Mouse (Mus musculus) small intestine, adult 2 months (tissue): ENCODE measurements around the gene Tns3.

Experiments
- CTCF ChIP-seq: fragments of 200-500 bp; IDR thresholded peaks from 2 replicates; pipeline ENCODE4 v1.5.1; 2012; ENCODE audit warnings: low read depth, mild to moderate bottlenecking, control low read depth, inconsistent platforms, low read length, moderate library complexity, mixed read lengths; ENCODE audit not compliant: insufficient replicate concordance, insufficient read length; ENCODE audit errors: extremely low read depth
- POLR2A ChIP-seq: fragments of 200-500 bp; IDR thresholded peaks from 2 replicates; pipeline ENCODE4 v1.6.1; 2012; ENCODE audit warnings: low read depth, mild to moderate bottlenecking, control low read depth, inconsistent platforms, low read length, moderate library complexity

GRCm38 (mm10) chr11:8434366-8434765 lies 230.0 kb downstream of the Tns3 start:
- TF ChIP-seq CTCF (no peak), POLR2A (no peak)
